Mouse (Mus musculus): ENCODE data around the gene Jup.

Gene Jup

DNA sequence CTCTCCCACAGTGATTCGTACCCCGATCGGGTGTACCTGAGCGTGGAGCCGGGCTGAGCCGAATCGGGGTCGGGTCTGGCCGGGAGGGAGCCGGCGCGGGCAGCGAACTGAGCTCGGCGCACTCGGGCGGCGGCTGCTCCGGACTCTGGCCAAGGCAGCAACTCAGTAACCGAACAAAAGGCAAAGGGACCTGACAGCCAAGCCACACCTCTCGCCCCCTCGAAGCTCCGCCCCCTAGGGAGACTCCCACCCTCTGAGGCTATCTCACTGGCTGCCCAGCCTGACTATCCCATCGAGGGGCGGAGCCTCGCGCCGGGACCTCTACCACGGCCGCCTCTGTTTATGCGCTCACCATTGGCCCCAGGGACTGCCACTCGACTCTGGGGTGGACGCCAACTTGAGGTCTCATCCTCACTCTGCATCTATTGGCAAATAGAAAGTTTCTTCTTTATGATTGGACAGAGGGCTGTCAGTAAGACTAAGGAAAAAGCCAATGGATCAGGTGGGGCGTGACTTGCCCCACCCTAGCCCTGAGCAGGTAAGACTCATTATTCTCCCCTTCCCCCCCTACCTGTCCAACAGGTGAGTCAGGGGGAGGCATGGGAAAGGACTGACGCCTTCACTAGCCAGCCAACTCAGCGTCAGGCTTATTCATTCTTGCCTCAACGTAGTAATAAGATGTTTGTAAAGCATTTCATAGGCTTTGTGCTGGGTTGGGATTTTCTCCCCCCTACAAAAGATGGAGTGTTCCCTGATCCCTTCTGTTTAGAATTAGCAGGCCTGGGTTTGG lies at the start of gene Jup:
Gene Jup, minus strand, starts transcription at position 164 of the 790 bp plus-strand sequence.
- DNase-seq (ENCODE audit: low read depth in 2 of 2, low spot score in 2 of 2), result peak; percentile 76 to 86

- no peak for DNase-seq (ENCODE audit: low read depth in 2 of 2, low spot score in 2 of 2)
Observed at GRCm38 (mm10) chr11:100442625-100443024, 45.1 kb upstream of the Jup start.

DNA sequence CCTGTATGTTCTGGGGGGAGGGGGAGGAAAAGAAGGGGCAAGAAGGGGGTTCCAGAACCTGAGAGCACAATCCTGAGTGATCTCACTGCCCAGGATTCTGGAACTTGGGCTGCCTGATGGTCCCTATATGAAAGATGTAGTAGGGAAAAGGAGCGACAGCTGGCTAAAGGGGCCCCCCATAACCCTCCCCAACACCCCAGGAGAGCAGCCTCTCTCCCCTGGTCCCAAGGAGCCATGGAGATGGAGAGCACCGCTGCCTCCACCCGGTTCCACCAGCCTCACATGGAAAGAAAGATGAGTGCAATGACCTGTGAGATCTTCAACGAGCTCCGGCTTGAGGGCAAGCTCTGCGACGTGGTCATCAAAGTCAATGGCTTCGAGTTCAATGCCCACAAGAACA lies 44.2 kb upstream of the Jup start, which contains the start of the genes Nt5c3b and Klhl10:
Gene Nt5c3b, minus strand, starts transcription at position 12 of the 400 bp plus-strand sequence.
Gene Klhl10, plus strand, starts transcription at position 121 of the 400 bp plus-strand sequence.
- DNase-seq (ENCODE audit: low read depth in 2 of 2, low spot score in 2 of 2), result no peak

GRCm38 (mm10) chr11:100440691-100441522 lies 43.3 kb upstream of the Jup start:
- DNase-seq (ENCODE audit: low read depth in 2 of 2, low spot score in 2 of 2), result peak; percentile 76 to 84

DNA sequence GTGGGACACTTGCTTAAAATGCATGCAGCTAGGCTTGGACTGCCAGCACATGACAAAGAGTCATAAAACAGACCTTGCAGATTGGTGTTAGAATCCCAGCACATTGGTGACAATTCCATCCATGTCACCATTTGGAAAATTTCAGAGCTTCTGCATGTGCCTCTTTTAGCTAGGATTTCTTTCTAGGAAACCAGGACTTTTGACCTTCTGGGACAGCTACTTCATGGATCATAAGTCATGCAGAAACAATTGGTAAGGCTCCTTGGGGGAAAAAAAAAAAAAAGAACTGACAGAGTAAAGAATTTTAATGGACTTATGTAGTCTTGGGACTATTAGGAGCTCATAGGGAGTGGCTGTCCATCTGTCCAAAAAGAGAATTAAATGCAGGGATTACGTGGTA lies 40.3 kb upstream of the Jup start:
- no peak for DNase-seq (ENCODE audit: low read depth in 2 of 2, low spot score in 2 of 2)

DNA sequence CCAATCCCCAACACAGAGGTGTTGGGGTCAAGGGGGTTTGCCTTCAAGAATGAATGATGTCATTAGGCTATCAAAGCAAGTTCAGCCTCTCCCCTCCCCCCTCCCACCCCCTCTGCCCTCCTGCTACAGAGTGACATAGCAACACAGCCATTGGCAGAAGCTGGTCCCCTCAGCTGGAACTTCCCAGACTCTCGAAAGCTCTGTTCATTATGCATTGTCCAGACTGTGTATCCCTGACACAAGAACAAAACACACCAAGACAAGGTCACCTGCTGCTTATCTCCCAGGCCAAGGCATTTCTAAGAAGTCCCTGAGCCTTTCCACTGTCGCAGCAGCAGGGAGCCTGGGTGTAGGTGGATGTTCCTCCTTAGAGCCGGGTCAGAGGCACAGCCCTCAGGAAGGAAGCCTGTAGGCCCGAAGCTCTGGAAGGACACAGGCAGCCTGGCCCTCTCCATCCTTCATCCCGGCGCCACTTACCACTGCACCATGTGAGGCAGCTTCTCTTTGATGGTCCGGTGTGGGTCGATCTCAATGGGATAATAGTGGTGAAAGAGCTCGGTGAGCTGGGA lies 38.2 kb upstream of the Jup start:
- no peak for DNase-seq (ENCODE audit: low read depth in 2 of 2, low spot score in 2 of 2)

GRCm38 (mm10) chr11:100432002-100432401 lies 34.4 kb upstream of the Jup start:
- no peak for DNase-seq (ENCODE audit: low read depth in 2 of 2, low spot score in 2 of 2)

- no peak for DNase-seq (ENCODE audit: low read depth in 2 of 2, low spot score in 2 of 2)
Observed at GRCm38 (mm10) chr11:100430052-100430451, 32.5 kb upstream of the Jup start.

GRCm38 (mm10) chr11:100428612-100429199 lies 31.1 kb upstream of the Jup start:
- DNase-seq (ENCODE audit: low read depth in 2 of 2, low spot score in 2 of 2), result no peak

GRCm38 (mm10) chr11:100426820-100427219 lies 29.3 kb upstream of the Jup start:
- no peak for DNase-seq (ENCODE audit: low read depth in 2 of 2, low spot score in 2 of 2)

- DNase-seq (ENCODE audit: low read depth in 2 of 2, low spot score in 2 of 2), result peak; percentile 40 to 59
Observed at GRCm38 (mm10) chr11:100425851-100426250, 28.3 kb upstream of the Jup start.

GRCm38 (mm10) chr11:100423836-100424235 lies 26.3 kb upstream of the Jup start:
- DNase-seq (ENCODE audit: low read depth in 2 of 2, low spot score in 2 of 2), result no peak

- DNase-seq (ENCODE audit: low read depth in 2 of 2, low spot score in 2 of 2), result no peak
Observed at GRCm38 (mm10) chr11:100421537-100421936, 24.0 kb upstream of the Jup start.

- no peak for DNase-seq (ENCODE audit: low read depth in 2 of 2, low spot score in 2 of 2)
Observed at GRCm38 (mm10) chr11:100414914-100415822, 17.6 kb upstream of the Jup start, which contains the start of gene Fkbp10. Gene Fkbp10 (plus strand): TSS chr11:100415697.

DNA sequence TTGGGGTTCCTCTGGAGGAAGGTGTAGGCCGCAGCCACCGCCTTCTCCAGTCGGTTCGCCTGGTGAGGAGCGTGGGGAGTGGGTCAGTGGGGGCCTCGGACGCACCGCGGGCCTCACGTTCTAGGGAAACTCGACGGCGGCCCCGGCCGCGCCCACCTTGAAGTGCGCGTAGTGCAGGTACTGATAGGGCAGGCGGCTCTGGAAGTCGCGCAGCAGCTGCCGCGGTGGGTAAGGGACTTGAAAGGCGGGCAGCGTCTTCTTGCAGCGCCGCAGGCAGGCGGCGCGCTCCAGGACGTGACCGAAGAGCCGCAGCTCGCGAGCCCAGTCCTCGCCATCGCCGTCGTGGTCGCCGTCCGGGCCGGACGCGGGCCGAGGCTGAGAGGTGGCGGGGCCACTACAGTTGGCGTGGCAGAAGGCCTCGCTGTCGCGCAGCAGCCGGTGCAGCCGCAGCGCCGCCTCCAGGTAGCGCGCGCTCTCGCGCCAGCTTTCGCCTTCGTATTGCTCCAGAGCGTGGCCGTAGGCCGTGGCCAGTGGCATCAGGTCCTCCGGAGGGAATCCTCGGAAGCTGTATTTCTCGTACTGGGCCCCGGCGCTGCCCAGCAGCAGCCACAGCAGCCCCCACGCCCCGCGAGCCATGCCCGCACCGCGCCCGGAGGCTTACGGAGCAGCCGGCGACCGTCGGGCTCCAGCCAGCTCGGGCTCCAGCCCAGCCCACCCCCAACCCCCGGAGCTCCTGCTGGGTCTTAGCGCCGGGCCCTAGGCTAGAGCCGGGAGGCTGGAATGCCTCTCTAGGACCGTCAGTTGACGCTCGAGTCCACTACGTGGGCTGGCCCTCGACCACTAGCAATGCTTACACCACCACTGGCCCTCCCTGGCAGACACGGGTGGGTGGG lies 16.7 kb upstream of the Jup start, which contains the start of gene P3h4:
Gene P3h4, minus strand, starts transcription at position 816 of the 893 bp plus-strand sequence.
- peak; percentile 34 to 51 for DNase-seq (ENCODE audit: low read depth in 2 of 2, low spot score in 2 of 2)

DNA sequence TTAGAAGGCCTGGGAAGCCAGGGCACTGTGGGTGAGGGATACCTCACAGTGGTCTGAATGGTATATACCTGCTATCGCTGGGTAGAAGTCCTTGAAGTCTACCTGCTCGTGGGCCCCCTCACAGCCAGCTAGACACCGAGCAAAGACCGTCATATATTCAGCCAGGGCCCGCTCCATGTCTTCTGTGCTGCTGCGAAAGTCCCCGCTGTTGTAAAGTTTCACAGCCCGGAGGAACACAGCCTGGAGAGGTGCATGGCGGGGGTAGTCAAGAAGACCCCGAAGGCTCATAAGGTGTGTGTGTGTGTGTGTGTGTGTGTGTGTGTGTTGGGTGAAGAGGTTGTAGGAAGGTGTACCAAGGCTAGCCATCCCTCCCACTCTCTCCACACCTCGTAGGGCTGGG lies 16.0 kb upstream of the Jup start:
- no peak for DNase-seq (ENCODE audit: low read depth in 2 of 2, low spot score in 2 of 2)

DNA sequence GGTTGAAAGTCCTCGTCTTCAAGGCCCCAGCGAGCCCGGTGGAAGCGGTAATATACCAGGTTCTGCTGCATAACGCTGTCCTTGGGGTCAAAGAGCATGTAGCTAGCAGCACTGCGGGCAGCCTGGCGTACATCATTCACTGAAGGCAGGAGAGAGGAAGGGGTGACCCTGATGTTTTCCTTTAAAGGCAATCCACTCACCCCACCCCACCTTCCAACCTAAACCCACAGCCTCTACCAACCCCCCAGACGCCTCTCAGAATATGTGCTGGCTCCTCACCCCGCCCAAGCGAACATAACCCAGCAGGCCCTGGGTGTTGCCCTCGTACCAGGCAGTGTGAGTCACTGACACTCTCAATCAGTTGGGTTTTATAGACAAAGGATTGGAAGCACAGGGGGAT lies 14.2 kb upstream of the Jup start:
- DNase-seq (ENCODE audit: low read depth in 2 of 2, low spot score in 2 of 2), result peak in 1 of 2 experiments; percentile 27

- DNase-seq (ENCODE audit: low read depth in 2 of 2, low spot score in 2 of 2), result no peak
Observed at GRCm38 (mm10) chr11:100409686-100410085, 12.1 kb upstream of the Jup start.

GRCm38 (mm10) chr11:100408835-100409462 lies 11.4 kb upstream of the Jup start:
- no peak for DNase-seq (ENCODE audit: low read depth in 2 of 2, low spot score in 2 of 2)
